Mouse (Mus musculus): Measurements from ENCODE around the gene Sox10.

DNA sequence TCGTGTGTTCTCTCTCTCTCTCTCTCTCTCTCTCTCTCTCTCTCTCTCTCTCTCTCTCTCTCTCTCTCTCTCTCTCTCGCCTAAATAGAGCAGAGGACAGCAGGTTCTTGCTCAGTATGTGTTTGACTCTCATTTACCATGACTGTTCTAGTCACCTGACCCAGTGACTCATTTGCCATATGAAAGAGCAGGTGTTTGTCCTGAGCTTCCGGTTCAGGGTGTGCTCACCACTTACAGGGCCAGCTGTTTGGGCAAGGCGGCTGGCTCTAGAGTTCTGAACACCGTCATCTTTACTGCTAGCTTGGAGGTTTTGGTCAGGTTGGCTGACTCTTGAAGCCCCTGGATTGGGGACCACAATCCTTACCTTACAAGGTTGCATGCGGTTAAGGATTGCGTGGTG, 19.5 kb downstream of the Sox10 start:
- TF ChIP-seq POLR2A (IDR thresholded peaks at IDR 0.05; ENCODE audit: insufficient read depth, low read depth, low read length), result no peak
- no peak for TF ChIP-seq CTCF (IDR thresholded peaks at IDR 0.05; ENCODE audit: insufficient read depth, low read depth, low read length)
